Mouse (Mus musculus) erythroblast, embryonic 14.5 days (primary cell): ENCODE data around the gene Gpr3. TPM values are rescaled to one million over a fixed set of nuclear protein-coding genes. Genes with fewer than 3 reads are reported as not detected.

Source experiments
- H3K27me3 ChIP-seq: 2 replicates; pipeline ENCODE4 v1.6.1; 2012; ENCODE audit warnings: inconsistent platforms; ENCODE audit not compliant: control insufficient read depth
- H3K36me3 ChIP-seq: 2 replicates; pipeline ENCODE4 v1.6.1; 2012; ENCODE audit warnings: mild to moderate bottlenecking, inconsistent platforms; ENCODE audit not compliant: control insufficient read depth
- H3K4me1 ChIP-seq: 2 replicates; pipeline ENCODE4 v1.6.1; 2012; ENCODE audit warnings: inconsistent platforms; ENCODE audit not compliant: control insufficient read depth
- H3K4me3 ChIP-seq: replicated peaks from 2 replicates; pipeline ENCODE3; 2012; ENCODE audit warnings: moderate library complexity, mild to moderate bottlenecking, inconsistent platforms
- H3K9me3 ChIP-seq: 2 replicates; pipeline ENCODE4 v1.6.1; 2012; ENCODE audit warnings: low read length, inconsistent platforms, mixed read lengths; ENCODE audit not compliant: control insufficient read depth
- GATA1 ChIP-seq: IDR thresholded peaks from 2 replicates; pipeline ENCODE4 v1.6.1; 2012; ENCODE audit warnings: low read length, inconsistent platforms, mixed read lengths
- TAL1 ChIP-seq: IDR thresholded peaks from 3 replicates; pipeline ENCODE4 v1.6.1; 2012; ENCODE audit warnings: low read length, inconsistent platforms, mixed read lengths
- polyA plus RNA-seq: library from polyadenylated mRNA; stranded (reverse); fragments of >175 nt; gene quantifications from 2 replicates; pipeline ENCODE4 v1.2.3, GENCODE M21; 2012

Gpr3 gene
- polyA plus RNA-seq, 1 experiment = not detected

DNA sequence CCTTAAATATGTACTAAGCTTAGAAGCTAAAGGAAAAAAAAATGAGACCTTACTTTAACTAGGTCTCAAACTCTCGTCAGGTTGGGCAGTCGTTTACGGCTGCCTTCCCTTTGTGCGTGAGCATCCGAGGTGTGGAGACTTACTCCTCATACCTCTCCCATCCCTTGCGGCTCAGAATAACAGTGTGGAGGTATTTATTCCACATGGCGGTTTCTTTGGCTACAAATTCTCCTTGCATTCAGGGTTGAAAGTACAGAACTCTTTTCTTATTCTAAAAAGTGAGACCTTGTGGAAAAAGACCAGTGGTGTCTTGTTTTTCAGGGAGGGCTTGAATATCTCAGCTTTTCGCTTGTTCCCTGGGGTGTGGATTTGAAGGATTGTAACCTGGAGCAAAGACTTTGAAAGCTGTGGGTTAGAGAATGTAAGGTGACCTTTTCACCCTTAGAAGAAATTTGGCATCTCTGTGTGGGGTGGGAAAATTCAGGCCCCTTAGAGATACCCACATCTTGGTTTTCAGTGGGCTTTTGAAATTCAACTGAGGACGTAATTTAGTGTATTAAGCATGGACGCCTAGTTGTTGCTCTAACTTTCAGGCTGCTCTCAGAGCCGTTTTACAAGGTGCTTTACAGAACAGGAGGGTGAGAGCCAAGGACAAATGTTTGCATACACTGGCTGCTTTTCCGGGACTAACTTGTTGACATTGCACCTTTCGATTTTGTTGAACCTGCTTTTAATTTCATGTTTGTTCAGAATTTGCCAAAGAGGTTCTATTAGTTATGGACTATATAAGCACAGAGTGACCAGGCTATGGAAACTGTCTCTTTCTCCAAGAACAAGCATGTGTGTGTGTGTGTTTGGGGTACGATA lies 28.1 kb downstream of the Gpr3 start:
- TF ChIP-seq TAL1 = no peak
- TF ChIP-seq GATA1 = no peak
- H3K4me3 ChIP-seq = no peak overlapping the region
- H3K4me1 ChIP-seq = peaks cover 11% of the 10 kb centered on the region
- no peaks in the 10 kb centered on the region for H3K9me3 ChIP-seq
- H3K27me3 ChIP-seq = no peaks in the 10 kb centered on the region
- peaks cover 77% of the 10 kb centered on the region for H3K36me3 ChIP-seq

DNA sequence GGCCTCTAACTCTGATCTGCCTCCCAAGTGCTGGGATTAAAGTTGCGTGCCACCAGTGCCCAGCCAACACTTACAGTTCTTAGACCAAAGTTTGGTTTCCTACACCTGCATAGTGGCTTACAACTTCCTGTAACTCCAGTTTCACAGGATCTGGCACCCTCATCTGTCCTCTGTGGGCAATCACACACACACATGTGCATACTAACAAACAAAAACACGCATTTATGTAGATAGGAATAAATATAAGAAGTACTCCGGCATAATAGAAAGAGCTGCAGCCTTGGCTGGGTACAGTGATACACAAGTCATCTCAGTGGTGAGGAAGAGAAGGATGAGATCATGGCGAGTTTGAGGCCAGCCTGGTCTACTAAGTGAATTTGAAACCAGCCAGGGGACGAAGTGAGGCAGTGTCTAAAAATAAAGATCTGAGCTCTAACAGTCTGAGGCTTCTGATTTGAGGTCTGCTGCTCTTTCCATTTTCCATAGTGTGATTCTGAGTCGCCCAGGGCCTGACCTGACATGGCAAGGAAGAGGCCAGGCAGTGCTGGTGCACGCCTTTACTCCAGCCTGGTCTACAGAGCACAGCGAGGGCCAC lies 29.8 kb downstream of the Gpr3 start:
- H3K27me3 ChIP-seq = no peaks in the 10 kb centered on the region
- H3K4me3 ChIP-seq = no peak overlapping the region
- peaks cover 75% of the 10 kb centered on the region for H3K36me3 ChIP-seq
- peaks cover 25% of the 10 kb centered on the region for H3K4me1 ChIP-seq
- H3K9me3 ChIP-seq = no peaks in the 10 kb centered on the region
- TF ChIP-seq GATA1 (no peak), TAL1 (no peak)

GRCm38 (mm10) chr4:133179258-133179657 lies 33.1 kb downstream of the Gpr3 start:
- no peaks in the 10 kb centered on the region for H3K9me3 ChIP-seq
- H3K27me3 ChIP-seq = no peaks in the 10 kb centered on the region
- H3K4me1 ChIP-seq = peaks cover 39% of the 10 kb centered on the region
- no peak overlapping the region for H3K4me3 ChIP-seq
- no peak for TF ChIP-seq GATA1
- no peak for TF ChIP-seq TAL1
- H3K36me3 ChIP-seq = peaks cover 72% of the 10 kb centered on the region

GRCm38 (mm10) chr4:133178305-133178704 lies 34.0 kb downstream of the Gpr3 start:
- no peak for TF ChIP-seq GATA1
- no peak overlapping the region for H3K4me3 ChIP-seq
- no peaks in the 10 kb centered on the region for H3K27me3 ChIP-seq
- no peaks in the 10 kb centered on the region for H3K9me3 ChIP-seq
- peaks cover 66% of the 10 kb centered on the region for H3K36me3 ChIP-seq
- peaks cover 42% of the 10 kb centered on the region for H3K4me1 ChIP-seq

DNA sequence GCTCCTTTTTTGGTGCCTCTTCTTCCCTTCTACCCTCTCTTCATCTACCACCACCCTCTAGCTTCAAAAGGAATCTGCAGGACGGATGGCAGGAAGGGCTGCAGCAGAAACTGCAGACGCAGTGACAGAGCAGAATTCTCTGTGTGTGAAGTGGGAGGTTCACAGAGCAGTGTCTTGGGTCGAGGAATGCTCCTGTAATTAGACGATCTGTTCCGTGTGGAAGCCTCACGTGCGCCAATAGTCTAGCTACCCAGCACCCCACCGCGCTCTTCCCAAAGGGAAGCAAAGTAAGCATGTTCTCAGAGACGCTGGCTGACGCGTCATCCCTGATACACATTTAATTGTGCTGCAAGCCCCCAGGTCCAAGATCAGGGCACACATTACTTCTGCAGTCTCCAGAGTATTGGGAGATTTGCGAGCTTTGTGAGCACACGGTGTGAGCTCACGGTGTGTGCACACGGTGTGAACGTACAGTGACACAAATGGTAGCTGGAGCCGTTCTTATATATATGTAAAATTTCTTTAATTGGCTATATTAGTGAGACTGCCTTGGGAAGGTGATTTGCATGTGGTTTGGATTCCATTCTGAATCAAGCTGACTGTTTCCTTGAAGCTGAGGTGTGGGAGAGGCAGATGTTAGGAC lies 35.5 kb downstream of the Gpr3 start:
- Histone ChIP-seq H3K4me3 (no peak overlapping the region), H3K9me3 (no peaks in the 10 kb centered on the region), H3K4me1 (peaks cover 42% of the 10 kb centered on the region), H3K36me3 (peaks cover 57% of the 10 kb centered on the region), H3K27me3 (no peaks in the 10 kb centered on the region)
- no peak for TF ChIP-seq GATA1
- no peak for TF ChIP-seq TAL1

DNA sequence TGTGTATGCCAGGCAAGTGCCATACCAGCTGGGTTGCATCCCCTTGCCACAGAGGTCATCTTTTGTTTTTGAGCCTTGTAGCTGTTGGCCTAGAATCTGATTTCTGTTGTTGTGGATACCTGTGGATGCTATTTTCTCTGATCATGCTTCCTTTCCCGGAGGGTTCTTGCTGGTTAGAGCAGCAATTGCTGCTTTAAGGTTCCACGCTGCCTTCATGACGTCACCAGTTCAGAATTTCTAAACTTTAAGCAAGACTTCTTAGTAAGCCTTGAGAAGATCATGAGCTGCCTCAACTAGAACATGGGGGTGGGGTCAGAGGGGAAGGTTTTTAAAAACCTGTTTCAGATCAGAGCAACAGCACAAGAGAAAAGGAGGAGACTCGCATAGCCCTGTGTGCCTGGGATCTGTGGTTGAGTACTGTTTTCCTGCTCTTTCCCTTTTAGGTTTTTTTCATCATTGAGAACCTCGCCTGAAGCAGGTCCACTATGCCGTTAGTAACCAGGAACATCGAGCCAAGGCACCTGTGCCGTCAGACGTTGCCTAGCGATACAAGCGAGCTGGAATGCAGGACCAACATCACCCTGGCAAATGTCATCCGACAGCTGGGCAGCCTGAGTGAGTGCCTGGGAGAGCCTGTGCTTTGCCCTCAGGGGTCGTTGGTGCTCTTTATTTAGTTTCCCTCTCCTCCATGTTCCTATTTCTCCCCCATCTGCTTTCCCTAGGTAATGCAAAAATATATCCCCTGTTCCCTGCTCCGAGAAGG lies 36.2 kb downstream of the Gpr3 start:
- no peaks in the 10 kb centered on the region for H3K9me3 ChIP-seq
- no peak for TF ChIP-seq GATA1
- TF ChIP-seq TAL1 = no peak
- H3K36me3 ChIP-seq = peaks cover 53% of the 10 kb centered on the region
- peaks cover 41% of the 10 kb centered on the region for H3K4me1 ChIP-seq
- H3K4me3 ChIP-seq = no peak overlapping the region
- no peaks in the 10 kb centered on the region for H3K27me3 ChIP-seq

- no peak overlapping the region for H3K4me3 ChIP-seq
- peaks cover 46% of the 10 kb centered on the region for H3K36me3 ChIP-seq
- TF ChIP-seq GATA1 = no peak
- no peak for TF ChIP-seq TAL1
- H3K9me3 ChIP-seq = no peaks in the 10 kb centered on the region
- no peaks in the 10 kb centered on the region for H3K27me3 ChIP-seq
- H3K4me1 ChIP-seq = peaks cover 35% of the 10 kb centered on the region
Measured at GRCm38 (mm10) chr4:133175274-133175673, 37.1 kb downstream of the Gpr3 start.

- H3K4me3 ChIP-seq = no peak overlapping the region
- peaks cover 39% of the 10 kb centered on the region for H3K36me3 ChIP-seq
- TF ChIP-seq TAL1 = no peak
- TF ChIP-seq GATA1 = no peak
- H3K9me3 ChIP-seq = no peaks in the 10 kb centered on the region
- H3K27me3 ChIP-seq = no peaks in the 10 kb centered on the region
- peaks cover 36% of the 10 kb centered on the region for H3K4me1 ChIP-seq
Measured at GRCm38 (mm10) chr4:133174361-133174760, 38.0 kb downstream of the Gpr3 start.
